Mouse (Mus musculus): ENCODE measurements around the gene Sntg2.

The Sntg2 gene

GRCm38 (mm10) chr12:30283741-30284140, 89.4 kb downstream of the Sntg2 start:
- DNase-seq (ENCODE audit: extremely low read depth, low read depth): no peak

GRCm38 (mm10) chr12:30272242-30272985, 100.8 kb downstream of the Sntg2 start:
- DNase-seq (ENCODE audit: extremely low read depth, low read depth): no peak

GRCm38 (mm10) chr12:30264206-30264605, 109.0 kb downstream of the Sntg2 start:
- DNase-seq (ENCODE audit: extremely low read depth, low read depth): no peak

GRCm38 (mm10) chr12:30261187-30261586, 112.0 kb downstream of the Sntg2 start:
- DNase-seq (ENCODE audit: extremely low read depth, low read depth): no peak

- no peak for DNase-seq (ENCODE audit: extremely low read depth, low read depth)
Observed at GRCm38 (mm10) chr12:30258641-30259040, 114.5 kb downstream of the Sntg2 start.

- DNase-seq (ENCODE audit: extremely low read depth, low read depth): no peak
Observed at GRCm38 (mm10) chr12:30257664-30258063, 115.5 kb downstream of the Sntg2 start.

GRCm38 (mm10) chr12:30256207-30256606, 117.0 kb downstream of the Sntg2 start:
- DNase-seq (ENCODE audit: extremely low read depth, low read depth): no peak

- no peak for DNase-seq (ENCODE audit: extremely low read depth, low read depth)
Observed at GRCm38 (mm10) chr12:30254581-30254980, 118.6 kb downstream of the Sntg2 start.

- no peak for DNase-seq (ENCODE audit: extremely low read depth, low read depth)
Observed at GRCm38 (mm10) chr12:30252381-30252780, 120.8 kb downstream of the Sntg2 start.

GRCm38 (mm10) chr12:30251283-30251829, 121.8 kb downstream of the Sntg2 start:
- no peak for DNase-seq (ENCODE audit: extremely low read depth, low read depth)

GRCm38 (mm10) chr12:30249068-30249467, 124.1 kb downstream of the Sntg2 start:
- DNase-seq (ENCODE audit: extremely low read depth, low read depth): no peak

GRCm38 (mm10) chr12:30246286-30246945, 126.8 kb downstream of the Sntg2 start:
- no peak for DNase-seq (ENCODE audit: extremely low read depth, low read depth)

GRCm38 (mm10) chr12:30244194-30244593, 129.0 kb downstream of the Sntg2 start:
- no peak for DNase-seq (ENCODE audit: extremely low read depth, low read depth)

- DNase-seq (ENCODE audit: extremely low read depth, low read depth): no peak
Observed at GRCm38 (mm10) chr12:30240891-30241290, 132.3 kb downstream of the Sntg2 start.

GRCm38 (mm10) chr12:30234940-30235339, 138.2 kb downstream of the Sntg2 start:
- DNase-seq (ENCODE audit: extremely low read depth, low read depth): no peak

- DNase-seq (ENCODE audit: extremely low read depth, low read depth): no peak
Observed at GRCm38 (mm10) chr12:30228004-30228403, 145.2 kb downstream of the Sntg2 start.

- no peak for DNase-seq (ENCODE audit: extremely low read depth, low read depth)
Observed at GRCm38 (mm10) chr12:30226247-30226646, 146.9 kb downstream of the Sntg2 start.

- DNase-seq (ENCODE audit: extremely low read depth, low read depth): no peak
Observed at GRCm38 (mm10) chr12:30216762-30217441, 156.3 kb downstream of the Sntg2 start.

- no peak for DNase-seq (ENCODE audit: extremely low read depth, low read depth)
Observed at GRCm38 (mm10) chr12:30214761-30215160, 158.4 kb downstream of the Sntg2 start.

- no peak for DNase-seq (ENCODE audit: extremely low read depth, low read depth)
Observed at GRCm38 (mm10) chr12:30210388-30210787, 162.8 kb downstream of the Sntg2 start.

- DNase-seq (ENCODE audit: extremely low read depth, low read depth): no peak
Observed at GRCm38 (mm10) chr12:30208527-30208926, 164.6 kb downstream of the Sntg2 start.

- DNase-seq (ENCODE audit: extremely low read depth, low read depth): no peak
Observed at GRCm38 (mm10) chr12:30208087-30208486, 165.1 kb downstream of the Sntg2 start.

Data from MEL-GATA-1-ER (cell line).